Mouse (Mus musculus): ENCODE results near the gene 6430548M08Rik.

- TF ChIP-seq POLR2A (IDR thresholded peaks at IDR 0.05; ENCODE audit: borderline replicate concordance, extremely low read depth, insufficient read depth, insufficient read length, poor library complexity, severe bottlenecking) (no peak), CTCF (IDR thresholded peaks at IDR 0.05; ENCODE audit: borderline replicate concordance, extremely low read depth, insufficient read depth, insufficient read length) (no peak)
Observed at GRCm38 (mm10) chr8:120201351-120201750, 87.4 kb downstream of the 6430548M08Rik start.

Data from brain, embryonic 14.5 days (tissue).